12 mouse cellular contexts compared by ENCODE assay signal in genomic region chrX:11907167-11907566, GRCm38 (mm10).
DNase-seq lines count a peak whose midpoint lies in the region; ATAC-seq and TF ChIP-seq lines count a peak whose summit lies in the region.
"Had no signal": no experiment of that assay in that cellular context is flagged by ENCODE, and none has a peak within 500 bp of the region (broad histone marks: within the 10 kb centered on the region; RNA-seq: fewer than 3 reads in every experiment).

No protein-coding gene starts in this region.

- no peak for TF ChIP-seq CTCF in lung, embryonic 14.5 days (IDR thresholded peaks at IDR 0.05; ENCODE audit: low read depth)
- TF ChIP-seq CTCF in lung, adult 2 months (IDR thresholded peaks at IDR 0.05; ENCODE audit: insufficient read depth, low read length): no peak
- no peak for TF ChIP-seq CTCF in brain, embryonic 14.5 days (IDR thresholded peaks at IDR 0.05; ENCODE audit: borderline replicate concordance, extremely low read depth, insufficient read depth, insufficient read length)

- no peak overlapping the region for H3K4me3 ChIP-seq in forebrain, embryonic 15.5 days
- no peak overlapping the region for H3K4me3 ChIP-seq in forebrain, embryonic 12.5 days (replicated peaks)
- H3K4me3 ChIP-seq in lung, embryonic 14.5 days (ENCODE audit: low read depth, low read length): no peak overlapping the region
- no peak overlapping the region for H3K4me3 ChIP-seq in lung, adult 2 months (replicated peaks; ENCODE audit: extremely low read depth, low read depth, low read length)

- no peak overlapping the region for H3K27ac ChIP-seq in forebrain, embryonic 15.5 days (replicated peaks)
- no peak overlapping the region for H3K27ac ChIP-seq in forebrain, embryonic 12.5 days
- no peak overlapping the region for H3K27ac ChIP-seq in lung, embryonic 14.5 days (ENCODE audit: low read depth)

- H3K9me3 ChIP-seq in forebrain, embryonic 15.5 days: no peaks in the 10 kb centered on the region
- no peaks in the 10 kb centered on the region for H3K9me3 ChIP-seq in forebrain, embryonic 12.5 days
- H3K9me3 ChIP-seq in lung, embryonic 14.5 days (ENCODE audit: low read depth, low read length): no peaks in the 10 kb centered on the region

- peak; percentile 73 for ATAC-seq in forebrain, embryonic 15.5 days (replicated peaks)
- ATAC-seq in forebrain, embryonic 12.5 days (ENCODE audit: low FRiP score): no peak
- peak; percentile 21; the same call in 1 of the 2 replicates for ATAC-seq in lung, embryonic 14.5 days (ENCODE audit: insufficient read depth)

- peak; percentile 35 for DNase-seq in lung, embryonic 14.5 days
- DNase-seq in lung, adult 2 months: no peak
- peak; percentile 69 for DNase-seq in brain, embryonic 14.5 days (ENCODE audit: low read depth)
- peak; percentile 43 for DNase-seq in heart, postnatal 4 days
- no peak for DNase-seq in kidney, adult 9 months
- no peak for DNase-seq in spleen, postnatal 36 days (ENCODE audit: low spot score in 2 of 2)
- DNase-seq: adrenal gland, postnatal 14 days; cerebellum, adult 11-12 months; kidney, adult 11 months; liver had no signal

- TF ChIP-seq POLR2A in lung, adult 2 months (IDR thresholded peaks at IDR 0.05; ENCODE audit: borderline replicate concordance, extremely low read depth, low read depth, low read length): no peak
- TF ChIP-seq POLR2A in brain, embryonic 14.5 days (IDR thresholded peaks at IDR 0.05; ENCODE audit: borderline replicate concordance, extremely low read depth, insufficient read depth, insufficient read length, poor library complexity, severe bottlenecking): no peak

- no peak overlapping the region for H3K4me2 ChIP-seq in forebrain, embryonic 15.5 days (replicated peaks)
- no peak overlapping the region for H3K4me2 ChIP-seq in forebrain, embryonic 12.5 days
- H3K4me2 ChIP-seq in lung, embryonic 14.5 days: no peak overlapping the region

- H3K27me3 ChIP-seq in forebrain, embryonic 15.5 days: no peaks in the 10 kb centered on the region
- peaks cover 28% of the 10 kb centered on the region for H3K27me3 ChIP-seq in forebrain, embryonic 12.5 days
- no peaks in the 10 kb centered on the region for H3K27me3 ChIP-seq in lung, embryonic 14.5 days (ENCODE audit: insufficient read depth, low read length)

- no peaks in the 10 kb centered on the region for H3K36me3 ChIP-seq in forebrain, embryonic 15.5 days
- H3K36me3 ChIP-seq in forebrain, embryonic 12.5 days (replicated peaks): no peaks in the 10 kb centered on the region
- H3K36me3 ChIP-seq in lung, embryonic 14.5 days (ENCODE audit: insufficient read depth): no peaks in the 10 kb centered on the region

- H3K9ac ChIP-seq in forebrain, embryonic 15.5 days (replicated peaks): no peak overlapping the region
- no peak overlapping the region for H3K9ac ChIP-seq in forebrain, embryonic 12.5 days
- H3K9ac ChIP-seq in lung, embryonic 14.5 days: no peak overlapping the region

- WGBS in forebrain, embryonic 15.5 days: 42% methylated on average over 6 of the region's 6 CpGs
- 50% methylated on average over 6 of the region's 6 CpGs for WGBS in forebrain, embryonic 12.5 days
- WGBS in lung, embryonic 14.5 days: 52% methylated on average over 6 of the region's 6 CpGs
- 41% methylated on average over 6 of the region's 6 CpGs for WGBS in lung, adult 2 months

- H3K4me1 ChIP-seq in forebrain, embryonic 15.5 days: 0 out of 2 replicates have a peak, but pooled peaks cover 2% of the 10 kb centered on the region
- no peaks in the 10 kb centered on the region for H3K4me1 ChIP-seq in forebrain, embryonic 12.5 days
- no peaks in the 10 kb centered on the region for H3K4me1 ChIP-seq in lung, embryonic 14.5 days (ENCODE audit: insufficient read depth)
- no peaks in the 10 kb centered on the region for H3K4me1 ChIP-seq in lung, adult 2 months (ENCODE audit: control insufficient read depth, insufficient read depth, low read length)

Comparison
In these comparisons a context has a peak if more than half of its experiments do, and no peak if none do; other contexts are left out.
1. DNase-seq: peak in lung, embryonic 14.5 days (single experiment), brain, embryonic 14.5 days (single experiment) and heart, postnatal 4 days (single experiment); none in lung, adult 2 months (single experiment), kidney, adult 9 months (single experiment) and spleen, postnatal 36 days (0 of 2).